Mouse (Mus musculus) monocyte, adult 5-6 weeks (primary cell): Measurements from ENCODE around the gene Misp. TPM values are rescaled to one million over a fixed set of nuclear protein-coding genes. Genes with fewer than 3 reads are reported as not detected.

Experiments
- ATAC-seq: fragments of 153-309, 156-312 bp; replicated peaks from 2 replicates; pipeline ENCODE4 v1.8.0; 2017; ENCODE audit warnings: mild to moderate bottlenecking; ENCODE audit not compliant: low TSS enrichment, insufficient number of reproducible peaks, severe bottlenecking, poor library complexity, low FRiP score
- total RNA-seq: library from RNA; stranded (forward); fragments of 200-1000, 200-491, 200-594 nt; gene quantifications from 3 replicates; pipeline ENCODE4 v1.2.3, GENCODE M21; 2017

The Misp gene
- total RNA-seq, 1 experiment from 2014 or later = not detected

GRCm38 (mm10) chr10:79815671-79816494 is 4.9 kb upstream of the Misp start:
- no peak for ATAC-seq

DNA sequence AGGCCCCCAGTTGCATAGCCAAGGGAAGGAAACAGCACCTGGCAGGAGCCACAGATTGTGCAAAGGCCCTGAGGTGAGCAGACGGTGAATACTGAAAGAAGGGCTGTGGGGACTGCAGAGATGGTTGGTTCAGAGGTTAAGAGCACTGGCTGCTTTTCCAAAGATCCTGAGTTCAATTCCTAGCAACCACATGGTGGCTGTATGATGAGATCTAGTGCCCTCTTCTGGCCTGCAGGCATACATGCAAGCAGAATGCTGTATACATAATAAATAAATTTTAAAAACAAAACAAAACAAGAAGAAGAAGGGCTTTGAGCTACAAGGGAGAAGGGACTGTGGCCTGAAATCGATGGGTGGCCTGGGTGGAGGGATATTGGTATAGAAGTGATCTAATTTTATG is 3.7 kb upstream of the Misp start:
- no peak for ATAC-seq

- ATAC-seq = no peak
Observed at GRCm38 (mm10) chr10:79818225-79818624, 2.6 kb upstream of the Misp start.

DNA sequence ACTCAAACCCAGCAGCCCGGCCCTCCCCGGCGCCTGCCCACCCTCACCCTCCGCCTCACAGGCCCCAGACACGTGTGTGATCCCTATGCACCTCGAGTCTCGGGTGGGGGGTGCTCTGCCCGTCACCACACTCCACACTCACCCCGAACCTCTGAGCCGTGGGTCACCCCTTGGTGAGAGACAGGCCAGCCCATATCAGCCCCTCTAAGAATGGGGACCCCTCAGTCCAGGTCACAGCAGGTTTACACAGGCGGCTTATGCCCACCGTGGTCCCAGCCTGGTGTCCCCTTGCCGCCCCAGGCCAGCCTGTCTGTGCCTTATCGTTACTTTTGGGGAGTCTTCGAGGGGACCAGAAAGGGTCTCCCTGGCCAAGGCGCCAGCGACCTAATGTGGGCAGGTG is 1.2 kb upstream of the Misp start:
- no peak for ATAC-seq

GRCm38 (mm10) chr10:79820277-79820676 is 512 bp upstream of the Misp start:
- ATAC-seq = no peak

DNA sequence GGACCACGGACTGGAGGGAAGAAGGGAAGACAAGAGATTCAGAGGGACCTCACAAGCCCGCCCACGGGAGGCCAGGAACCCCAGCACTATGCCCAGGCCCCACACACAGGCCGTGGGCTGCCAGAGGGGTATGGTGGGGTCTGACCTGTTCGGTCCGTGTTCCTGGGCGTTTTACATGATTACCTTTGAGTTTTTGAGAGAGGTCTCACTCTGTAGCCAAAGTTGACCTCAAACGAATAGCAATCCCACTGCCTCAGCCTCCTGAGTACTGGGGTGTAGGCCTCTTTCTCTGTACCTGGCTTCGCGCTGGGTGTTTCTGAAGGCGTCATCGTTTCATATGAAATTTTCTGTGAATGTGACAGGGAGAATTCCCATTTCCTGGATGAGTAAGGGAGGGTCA is 942 bp downstream of the Misp start:
- ATAC-seq = no peak

DNA sequence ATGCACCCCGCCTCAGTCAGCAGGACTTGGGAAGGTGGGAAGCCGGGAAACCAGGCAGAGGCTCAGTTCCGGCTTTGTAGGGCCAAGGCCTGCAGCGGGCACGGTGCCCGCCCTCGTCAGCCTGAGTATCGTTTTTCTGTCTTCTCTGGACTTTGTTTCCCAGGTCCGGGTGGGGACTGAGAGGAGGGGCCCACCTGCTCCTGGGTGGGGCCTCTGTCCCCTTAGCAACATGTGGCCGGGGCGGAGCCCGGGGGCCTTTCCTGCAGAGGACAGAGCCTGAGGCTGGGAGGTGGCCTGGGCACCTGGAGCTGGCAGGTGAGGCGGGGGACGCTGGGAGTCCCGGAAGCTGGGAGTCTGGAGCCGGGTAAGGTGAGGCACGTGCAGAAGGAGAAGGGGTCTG is 1.6 kb downstream of the Misp start:
- ATAC-seq = no peak

DNA sequence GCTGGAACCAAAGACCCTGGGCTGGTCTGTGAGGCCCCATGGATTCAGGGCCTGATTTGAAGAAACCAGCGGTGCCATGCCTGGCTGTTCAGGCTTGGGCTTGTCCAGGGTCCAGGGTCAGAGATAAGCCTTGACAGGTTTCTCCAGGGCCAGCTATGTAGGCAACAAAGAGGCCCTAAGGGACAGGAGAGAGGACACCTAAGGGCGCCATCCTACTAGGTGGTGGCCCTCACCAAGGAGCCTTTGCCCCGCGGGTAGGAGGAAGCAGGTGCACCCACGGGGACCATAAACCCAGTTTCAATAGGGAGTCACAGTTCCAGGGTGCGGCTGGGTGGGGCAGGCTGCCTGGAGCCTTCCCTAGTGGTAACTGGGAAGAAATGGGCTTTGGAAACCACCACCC is 2.2 kb downstream of the Misp start:
- no peak for ATAC-seq

GRCm38 (mm10) chr10:79824413-79824812 is 3.6 kb downstream of the Misp start:
- no peak for ATAC-seq

- no peak for ATAC-seq
Observed at GRCm38 (mm10) chr10:79831583-79831982, 10.8 kb downstream of the Misp start.

DNA sequence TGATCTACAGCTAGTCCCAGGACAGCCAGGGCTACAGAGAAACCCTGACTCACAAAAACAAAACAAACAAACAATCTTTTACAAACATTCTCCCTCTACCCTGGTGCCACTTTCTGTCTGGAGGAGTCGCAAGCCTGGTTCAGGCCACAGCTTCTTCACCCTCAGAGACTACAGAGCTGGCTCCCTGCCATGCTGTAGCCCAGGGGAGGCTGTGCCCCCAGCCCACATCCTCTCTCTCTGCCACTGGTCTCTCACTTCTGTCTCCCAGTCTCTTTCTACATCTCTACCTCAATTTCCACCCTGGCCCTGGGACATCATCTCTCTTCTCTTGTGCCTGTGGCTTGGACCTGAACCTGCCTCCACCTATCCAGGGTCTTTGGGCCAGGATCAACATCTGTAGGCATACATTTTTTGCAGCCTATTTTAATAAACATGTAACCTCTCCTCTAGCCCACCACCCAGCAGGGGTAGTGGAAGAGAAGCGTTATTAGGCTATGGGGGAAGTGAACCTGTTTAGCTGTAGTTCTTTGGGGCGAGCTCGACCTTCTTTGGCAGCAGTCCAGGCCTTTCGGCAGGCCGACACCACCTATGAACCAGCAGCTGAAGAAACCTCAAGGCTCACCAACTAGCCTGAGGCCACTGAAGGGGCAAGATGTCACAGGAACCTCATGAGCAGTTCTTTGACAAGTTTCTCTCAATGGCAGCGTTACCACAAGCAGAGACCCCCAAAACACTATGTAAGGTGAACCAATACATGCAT is 11.4 kb downstream of the Misp start:
- ATAC-seq = no peak

DNA sequence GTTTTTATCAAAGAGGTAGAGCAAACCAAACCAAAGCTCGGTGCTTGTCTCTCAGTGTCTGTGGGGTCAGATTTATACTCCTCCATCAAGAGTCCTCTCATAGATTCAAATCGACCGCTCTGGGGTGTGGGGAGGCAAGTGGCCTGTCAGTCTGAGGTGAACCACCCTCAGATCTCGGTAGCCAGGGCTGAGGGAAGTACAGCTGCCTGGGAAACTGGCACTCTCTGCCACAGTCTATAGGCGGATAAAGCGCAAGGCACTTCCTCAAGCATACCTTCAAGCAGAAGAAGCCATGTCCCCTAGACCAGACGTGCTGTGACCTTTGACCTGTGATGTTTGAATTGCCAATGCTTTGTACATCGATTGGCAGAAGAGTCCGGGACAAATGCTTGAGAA is 12.0 kb downstream of the Misp start:
- ATAC-seq = no peak

GRCm38 (mm10) chr10:79834769-79835398 is 14.1 kb downstream of the Misp start:
- peak; percentile 72 for ATAC-seq

- no peak for ATAC-seq
Observed at GRCm38 (mm10) chr10:79836918-79837317, 16.1 kb downstream of the Misp start.

DNA sequence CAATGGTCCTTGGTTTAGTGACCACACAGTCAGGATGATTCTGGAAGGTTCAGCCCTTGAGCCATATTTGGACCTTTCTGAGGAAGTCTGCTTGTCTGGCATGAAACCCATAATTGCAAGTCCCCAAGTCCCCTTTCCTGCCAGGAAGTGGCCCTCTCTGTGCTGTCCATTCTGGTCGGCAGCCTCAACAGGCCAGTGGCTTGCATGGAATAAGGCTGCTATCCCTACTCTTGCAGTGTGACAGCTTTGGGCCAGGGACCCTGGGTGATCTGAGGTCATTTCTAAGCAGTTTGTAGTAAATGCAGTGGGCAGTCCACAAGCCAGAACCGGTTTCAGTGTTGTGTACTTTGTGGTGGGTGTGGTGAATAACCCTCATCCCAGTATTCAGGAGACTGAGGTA is 17.4 kb downstream of the Misp start:
- no peak for ATAC-seq

- ATAC-seq = no peak
Observed at GRCm38 (mm10) chr10:79840091-79840490, 19.3 kb downstream of the Misp start.

DNA sequence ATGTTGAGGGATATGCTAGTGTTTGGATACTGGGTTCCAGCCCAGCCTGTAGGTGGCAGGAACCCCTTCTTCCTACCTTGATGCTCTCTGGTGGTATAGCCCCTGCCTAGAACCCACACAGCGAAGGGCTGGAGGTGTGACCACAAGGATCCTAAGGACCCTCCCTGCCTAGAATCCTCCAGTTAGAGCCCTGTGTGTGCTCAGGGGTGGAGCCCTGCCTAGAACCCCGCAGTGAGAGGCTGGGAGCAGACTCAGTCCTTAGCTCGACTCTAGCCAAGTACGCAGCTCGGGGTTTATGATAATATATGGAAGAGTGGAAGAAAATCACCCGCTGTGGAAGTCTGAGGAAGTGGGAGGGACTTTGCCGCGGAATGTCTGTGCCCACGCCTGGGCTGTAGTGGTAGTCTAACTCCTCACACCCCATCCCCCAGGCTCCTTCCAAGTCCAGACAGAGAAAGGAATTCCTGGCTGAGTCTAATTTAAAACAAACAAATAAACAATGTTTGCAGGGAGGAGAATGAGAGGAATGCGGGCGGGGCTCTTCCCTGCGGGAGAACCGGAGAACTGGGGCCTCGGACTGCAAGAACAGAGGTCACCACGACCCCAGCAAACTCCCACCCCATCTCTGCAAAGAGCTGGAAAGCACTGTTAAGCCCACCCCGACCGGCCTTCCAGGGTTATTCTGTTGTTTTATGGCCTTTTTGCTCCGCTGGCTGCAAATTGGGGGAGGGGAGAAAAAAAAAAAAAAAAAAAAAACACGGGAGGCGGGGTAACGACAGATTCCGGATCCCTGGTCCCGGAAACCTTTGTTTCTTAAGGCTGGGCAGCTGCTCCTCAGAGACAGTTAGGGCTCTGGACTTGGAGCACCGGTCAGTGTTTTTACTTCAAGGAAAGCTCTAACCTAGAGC is 20.1 kb downstream of the Misp start:
- ATAC-seq = peak; percentile 25; the same call in 1 of the 2 replicates

DNA sequence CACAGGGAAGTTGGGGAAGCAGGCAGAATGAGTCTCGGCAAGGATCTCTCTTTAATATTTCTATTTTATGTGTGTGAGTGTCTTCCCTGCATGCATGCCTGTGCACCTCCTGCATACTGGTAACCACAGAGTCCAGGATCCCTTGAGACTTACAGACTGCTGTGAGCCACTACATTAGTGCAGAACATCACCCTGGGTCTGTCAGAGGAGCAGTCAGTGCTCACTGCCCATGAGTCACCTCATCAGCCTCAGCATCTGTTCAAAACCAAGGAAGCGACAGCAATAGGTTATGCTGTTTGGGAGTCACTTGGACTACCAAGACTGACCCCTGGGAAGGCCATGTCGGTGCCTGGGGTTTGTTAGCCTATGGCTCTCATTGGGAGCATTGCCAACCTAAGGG is 21.5 kb downstream of the Misp start:
- ATAC-seq = no peak

- ATAC-seq = no peak
Observed at GRCm38 (mm10) chr10:79843476-79843875, 22.7 kb downstream of the Misp start.
